Mouse (Mus musculus) Muller cell, postnatal 12 days (primary cell): ENCODE results near the gene Pik3c2a.

ENCODE experiments used
- DNase-seq: peaks from one replicate; pipeline ENCODE4 v3.0.0-alpha.2; 2015; ENCODE audit errors: inconsistent ontology term

Gene Pik3c2a

DNA sequence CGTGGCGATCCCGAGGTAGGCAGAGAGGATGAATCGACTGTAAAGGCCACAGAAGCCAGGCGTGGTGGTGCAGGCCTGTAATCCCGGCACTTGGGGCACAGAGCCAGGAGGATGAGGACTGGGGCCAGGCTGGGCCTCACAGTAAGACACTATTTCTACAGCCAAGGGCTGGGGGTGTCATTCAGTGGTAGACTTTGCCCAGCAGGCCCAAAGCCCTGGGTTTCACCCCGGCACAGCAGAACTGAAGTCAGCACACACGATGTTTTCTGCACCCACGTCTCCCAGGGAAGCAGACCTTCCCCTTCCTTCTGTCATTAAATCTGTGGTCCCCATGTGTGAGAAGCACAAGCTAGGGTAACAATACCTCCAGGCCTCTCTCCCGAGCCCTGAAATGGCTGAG is 144.9 kb downstream of the Pik3c2a start:
- DNase-seq = peak; percentile 38

DNA sequence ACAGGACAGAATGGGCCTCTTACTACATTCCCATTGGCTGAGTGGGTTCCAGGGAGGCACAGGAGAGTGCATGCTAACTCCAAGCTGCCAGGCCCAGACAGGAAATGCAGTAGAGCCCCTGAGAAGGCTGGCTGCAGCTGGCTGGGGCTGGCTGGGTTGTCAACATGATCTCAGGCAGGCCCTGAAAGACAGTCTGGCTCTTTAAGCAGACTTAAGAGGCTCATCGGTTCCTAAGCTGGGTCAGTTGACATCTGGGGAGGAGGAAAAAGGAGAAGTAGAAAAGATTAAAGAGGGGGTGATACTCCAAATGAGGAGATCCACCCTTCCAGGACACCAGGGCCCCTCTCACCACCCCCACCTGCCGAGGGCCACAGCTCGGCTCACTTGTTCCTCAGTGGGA is 148.3 kb downstream of the Pik3c2a start:
- peak; percentile 34 for DNase-seq

DNA sequence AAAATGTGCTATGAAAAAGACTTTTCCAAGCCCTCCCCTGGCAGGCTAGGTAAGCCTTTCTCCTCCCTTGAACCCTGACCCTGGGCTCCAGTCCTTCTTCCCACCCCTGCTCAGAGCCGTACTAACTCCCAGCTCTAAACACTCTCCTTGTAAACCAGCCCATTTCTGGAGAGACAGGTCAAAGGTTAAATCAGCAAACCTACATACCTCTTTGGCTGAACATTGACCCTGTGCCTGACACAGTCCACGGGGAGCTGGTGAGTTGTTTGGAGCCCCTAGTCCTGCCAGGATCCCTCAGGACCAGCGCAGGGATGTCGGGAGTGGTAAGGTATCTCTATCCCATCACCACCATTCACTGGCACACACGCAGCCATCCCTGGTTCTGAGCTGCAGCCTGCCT is 150.9 kb downstream of the Pik3c2a start:
- no peak for DNase-seq

DNA sequence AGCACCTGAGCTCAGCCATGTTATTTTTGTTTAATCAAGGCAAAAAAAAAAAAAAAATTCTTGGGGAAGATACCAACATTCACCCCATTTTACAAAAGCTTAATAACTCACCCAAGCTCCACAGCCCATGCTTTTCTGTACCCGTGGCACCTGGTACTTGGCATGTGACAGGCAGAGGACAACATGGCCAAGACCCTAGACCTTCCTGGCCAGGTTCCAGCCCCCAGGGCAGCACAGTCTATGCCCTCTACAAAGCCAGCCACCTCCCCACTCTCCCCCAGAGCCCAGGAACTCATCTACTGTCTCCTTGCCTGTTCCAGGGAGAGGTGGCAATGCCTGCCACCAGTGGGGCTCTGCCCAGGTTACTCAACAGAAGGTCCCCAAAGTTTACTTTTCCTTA is 152.7 kb downstream of the Pik3c2a start:
- DNase-seq = no peak

DNA sequence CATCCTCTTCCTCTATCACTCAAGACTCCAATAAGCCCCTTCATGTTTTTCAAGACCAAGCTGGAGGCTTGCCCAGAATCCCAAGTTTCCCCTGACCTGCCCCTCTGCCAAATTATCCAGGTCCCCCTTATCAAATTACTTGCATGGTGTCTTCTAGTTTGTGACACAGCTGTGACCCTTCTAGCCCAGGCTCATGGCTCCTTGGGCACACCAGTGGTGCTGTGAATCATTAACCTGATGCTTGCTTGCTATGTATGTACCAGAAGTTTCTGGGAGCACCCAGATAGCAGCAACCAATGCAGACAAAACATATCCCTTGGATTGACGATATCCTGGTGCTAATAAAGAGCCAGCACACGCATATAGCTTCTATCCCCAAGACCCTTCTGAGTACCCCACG is 154.3 kb downstream of the Pik3c2a start:
- DNase-seq = no peak

DNA sequence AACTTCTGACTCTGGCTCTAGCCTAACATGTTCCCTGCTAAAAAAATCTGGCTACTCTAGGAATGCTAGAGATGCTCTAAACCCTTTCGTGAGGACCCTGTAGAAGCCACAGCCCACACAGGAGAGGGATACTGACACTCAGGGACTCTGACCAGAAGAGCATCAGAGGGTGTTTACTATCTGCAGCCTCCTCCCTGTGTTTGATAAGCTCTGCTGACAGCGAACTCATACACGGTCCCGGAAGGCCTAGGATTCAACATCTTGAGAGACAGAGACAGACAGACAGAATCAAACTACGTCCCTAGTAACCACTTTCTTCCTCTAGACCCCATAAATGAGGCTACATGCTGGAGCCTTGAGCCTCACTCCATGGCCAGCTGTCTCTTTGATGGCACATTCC is 155.3 kb downstream of the Pik3c2a start:
- DNase-seq = peak; percentile 70
